Mouse (Mus musculus): ENCODE measurements around the gene Prps2. TPM values are rescaled to one million over a fixed set of nuclear protein-coding genes. Genes with fewer than 3 reads are reported as not detected.

The Prps2 gene
- 23.3 TPM for polyA plus RNA-seq (2014; fragmentation: Illumina TruSeq; extraction: RNeasy Lipid Tissue Mini Kit (QIAGEN cat#74804); ENCODE audit: insufficient read depth, low read depth, low replicate concordance)

GRCm38 (mm10) chrX:167382047-167382853, at the start of gene Prps2:
Gene Prps2, minus strand, starts transcription at chrX:167382749.

GRCm38 (mm10) chrX:167330399-167330798, 52.1 kb downstream of the Prps2 start, which contains the start of gene Tlr7:
Gene Tlr7, minus strand, starts transcription at chrX:167330558.

Other genes starting within 250 kb of the Prps2 start
- gene Tmsb4x, start 173.4 kb downstream of the Prps2 start, polyA plus RNA-seq (2014; fragmentation: Illumina TruSeq; extraction: RNeasy Lipid Tissue Mini Kit (QIAGEN cat#74804); ENCODE audit: insufficient read depth, low read depth, low replicate concordance), result 8,106 TPM
- 2.1 TPM for gene Tlr8, start 118.4 kb downstream of the Prps2 start, polyA plus RNA-seq (2014; fragmentation: Illumina TruSeq; extraction: RNeasy Lipid Tissue Mini Kit (QIAGEN cat#74804); ENCODE audit: insufficient read depth, low read depth, low replicate concordance)
- gene Tlr7, start 52.2 kb downstream of the Prps2 start, polyA plus RNA-seq (2014; fragmentation: Illumina TruSeq; extraction: RNeasy Lipid Tissue Mini Kit (QIAGEN cat#74804); ENCODE audit: insufficient read depth, low read depth, low replicate concordance), result 2.6 TPM